Mouse (Mus musculus): ENCODE measurements around the gene Trdn.

DNA sequence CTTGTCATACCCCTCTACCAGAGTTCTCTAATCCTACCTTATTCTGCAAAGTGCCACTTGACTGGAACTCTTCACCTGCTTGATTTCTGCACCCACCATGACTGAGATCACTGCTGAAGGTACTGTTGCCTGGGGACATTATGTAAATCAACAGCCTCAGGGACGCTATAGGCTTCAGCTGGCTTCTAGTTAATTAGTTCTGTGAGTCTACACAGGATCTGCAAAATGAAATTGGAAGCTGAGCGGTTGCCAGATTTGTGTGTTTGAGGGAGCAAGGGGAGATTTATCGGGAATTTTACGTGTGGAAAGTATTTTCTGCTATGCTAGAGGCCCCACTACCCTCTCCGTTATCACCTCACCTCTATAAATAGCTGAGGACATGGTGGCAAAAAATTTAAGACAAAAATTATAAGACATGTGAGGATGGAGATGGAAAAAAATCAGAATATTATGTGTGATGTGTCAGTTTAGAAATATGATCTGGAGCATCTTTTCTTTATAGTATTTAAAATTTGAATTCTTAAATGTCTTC, 3.3 kb downstream of the Trdn start:
- TF ChIP-seq CTCF (IDR thresholded peaks at IDR 0.05; ENCODE audit: borderline replicate concordance, insufficient read depth, low read length), result no peak
- no peak for TF ChIP-seq POLR2A (IDR thresholded peaks at IDR 0.05; ENCODE audit: low read depth, low read length)

All from embryonic fibroblast, embryonic 13.5 days (primary cell).